Mouse (Mus musculus) lung, postnatal 4 days (tissue): ENCODE results near the gene 1700037H04Rik.
"Not testable (repeated sequence)": the region's sequence is repeated elsewhere in the genome, so short reads cannot be mapped to it uniquely, and the experiment has no call there.

Source experiments
- DNase-seq, 2 experiments: peaks; one replicate each; pipeline ENCODE4 v3.0.0; 2021

The 1700037H04Rik gene

DNA sequence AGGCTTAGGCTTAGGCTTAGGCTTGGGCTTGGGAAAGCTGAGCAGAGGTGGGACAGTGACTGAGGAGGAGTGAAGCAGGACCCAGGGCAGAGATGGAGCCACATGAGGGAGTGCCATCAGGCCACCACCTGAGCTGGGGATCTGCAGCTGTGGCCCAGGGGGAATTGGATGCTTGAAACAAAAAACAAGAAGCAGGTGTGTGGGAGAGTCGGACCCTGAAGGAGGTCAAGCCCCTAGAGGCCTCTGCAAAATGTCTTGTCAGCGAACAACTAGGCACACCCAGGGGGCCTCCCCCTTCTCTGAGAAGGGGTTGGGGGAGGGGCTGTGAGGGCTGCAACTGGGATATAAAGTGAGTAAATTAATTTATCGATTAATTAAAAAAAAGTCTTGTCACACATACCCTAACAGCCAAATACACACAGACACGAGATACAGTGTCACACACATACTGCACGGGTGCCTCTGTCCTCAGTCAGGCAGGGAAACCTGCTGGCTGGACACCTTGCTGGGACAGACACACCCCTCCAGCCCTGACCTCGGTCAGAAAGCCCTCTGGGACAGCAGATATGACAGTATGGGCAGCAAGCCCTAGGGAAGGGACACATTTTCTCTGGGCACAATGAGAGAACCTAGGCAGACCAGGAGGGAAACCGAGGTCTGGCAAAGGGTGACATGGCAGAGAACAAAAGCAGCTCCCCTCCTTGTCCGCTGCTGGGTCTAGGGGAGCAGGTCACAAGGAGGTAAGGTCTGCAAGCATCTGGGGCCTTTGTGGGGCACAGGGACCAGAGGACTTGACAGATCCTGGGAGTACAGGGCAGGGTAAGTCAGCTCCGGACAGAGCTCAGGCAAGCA is 33.7 kb downstream of the 1700037H04Rik start:
- DNase-seq, result peak in 1 of 2 experiments; percentile 20

DNA sequence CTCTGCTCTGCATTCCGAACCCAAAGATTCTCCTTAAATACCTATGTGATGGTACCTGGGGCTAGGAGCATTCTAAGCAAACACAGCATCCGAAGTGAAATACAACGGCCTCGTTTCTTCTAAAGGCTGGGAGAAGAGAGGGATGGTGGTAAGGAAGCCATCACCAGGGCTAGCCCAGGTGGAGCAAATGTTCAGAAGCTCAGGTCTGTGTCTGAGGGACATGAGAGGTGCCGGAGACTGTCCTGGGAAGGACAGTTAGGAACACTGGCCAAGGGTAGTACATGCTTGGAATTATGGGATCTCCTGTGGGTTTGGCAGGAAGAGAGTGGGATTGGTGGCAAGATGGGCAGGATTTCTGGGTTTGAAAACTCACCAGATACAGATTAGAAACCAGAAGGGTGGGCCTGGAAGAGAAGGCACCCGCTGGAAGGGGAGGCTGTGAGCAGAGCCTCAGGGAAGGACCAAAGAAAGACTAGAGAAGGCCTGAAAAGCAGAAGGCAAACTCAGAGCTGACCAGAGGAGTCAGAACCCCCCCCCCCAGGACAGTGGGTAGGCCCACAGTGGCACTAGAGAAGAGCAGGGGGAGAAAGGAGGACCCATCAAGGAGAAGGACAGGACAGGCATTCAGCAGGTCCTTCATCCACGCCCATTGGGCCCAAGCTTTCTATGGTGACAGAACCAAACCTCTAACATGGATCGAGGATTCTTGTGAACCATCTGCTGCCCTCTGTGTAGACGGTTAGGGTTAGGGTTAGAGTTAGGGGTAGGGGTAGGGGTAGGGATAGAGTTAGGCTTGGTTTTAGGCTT is 34.5 kb downstream of the 1700037H04Rik start:
- no peak for DNase-seq

DNA sequence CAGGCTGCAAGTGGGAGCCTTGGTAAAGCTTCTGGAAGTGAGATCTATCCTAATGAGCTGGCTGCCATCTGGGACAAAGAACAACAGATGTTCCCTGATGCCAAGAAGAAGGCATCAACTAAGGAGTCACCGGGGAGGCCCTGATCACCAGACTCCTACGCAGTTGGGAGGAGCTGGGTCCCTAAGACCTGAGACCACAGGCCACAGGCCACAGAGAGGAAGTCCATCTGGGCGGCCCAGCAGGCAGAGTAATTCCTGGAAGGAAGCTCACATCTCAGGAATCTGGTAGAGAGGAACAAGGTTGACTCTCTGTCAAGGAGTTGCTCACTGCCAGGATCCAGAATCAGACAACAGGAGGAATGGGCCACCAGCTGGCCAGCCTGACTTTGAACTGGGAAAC is 35.7 kb downstream of the 1700037H04Rik start:
- peak in 1 of 2 experiments; percentile 56 for DNase-seq

DNA sequence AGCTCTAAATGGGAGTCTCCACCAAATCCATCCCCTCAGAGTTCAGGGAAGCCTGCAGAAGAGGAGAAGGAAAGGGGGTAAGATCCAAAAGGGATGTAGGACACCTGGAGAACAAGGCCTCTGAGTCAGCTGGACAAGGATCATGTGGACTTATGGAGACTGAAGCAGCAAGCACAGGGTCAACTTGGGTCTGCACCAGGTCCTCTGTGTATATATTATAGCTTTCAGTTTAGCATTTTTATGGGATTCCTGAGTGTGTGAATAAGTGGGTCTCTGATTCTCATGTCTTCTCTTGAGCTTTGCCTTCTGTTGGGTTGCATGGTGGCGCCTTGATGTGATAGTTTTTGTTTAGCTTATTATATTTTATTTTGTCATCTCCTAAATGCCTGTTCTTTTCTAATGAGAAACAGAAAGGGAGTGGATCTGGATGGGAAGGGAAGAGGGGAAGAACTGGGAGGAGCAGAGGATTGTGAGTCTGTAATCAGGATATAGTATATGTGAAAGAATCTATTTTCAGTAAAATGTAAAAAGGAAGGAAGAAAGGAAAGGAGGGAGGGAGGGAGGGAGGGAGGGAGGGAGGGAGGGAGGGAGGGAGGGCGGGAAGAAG is 40.8 kb downstream of the 1700037H04Rik start:
- DNase-seq, result peak in 1 of 2 experiments; percentile 2

DNA sequence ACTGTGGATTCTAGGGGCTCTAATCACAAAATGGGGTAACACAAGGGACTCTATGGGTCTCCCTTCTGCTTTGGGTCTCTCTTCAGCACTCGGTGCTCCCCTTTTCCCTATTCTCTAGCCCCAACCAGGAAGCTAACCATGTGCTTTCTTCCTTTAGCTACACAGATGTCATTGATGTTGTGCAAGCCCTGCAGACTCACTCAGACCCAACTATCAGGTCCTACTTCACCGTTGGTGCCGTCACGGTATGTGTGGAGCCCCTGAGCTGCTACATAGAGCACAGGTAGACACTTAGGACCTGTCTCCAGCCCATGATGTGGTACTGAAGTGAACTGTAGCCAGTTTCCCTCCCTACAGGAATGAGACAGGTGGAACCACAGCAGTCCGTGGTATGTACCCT is 53.9 kb downstream of the 1700037H04Rik start:
- DNase-seq, result peak in 1 of 2 experiments; percentile 3

DNA sequence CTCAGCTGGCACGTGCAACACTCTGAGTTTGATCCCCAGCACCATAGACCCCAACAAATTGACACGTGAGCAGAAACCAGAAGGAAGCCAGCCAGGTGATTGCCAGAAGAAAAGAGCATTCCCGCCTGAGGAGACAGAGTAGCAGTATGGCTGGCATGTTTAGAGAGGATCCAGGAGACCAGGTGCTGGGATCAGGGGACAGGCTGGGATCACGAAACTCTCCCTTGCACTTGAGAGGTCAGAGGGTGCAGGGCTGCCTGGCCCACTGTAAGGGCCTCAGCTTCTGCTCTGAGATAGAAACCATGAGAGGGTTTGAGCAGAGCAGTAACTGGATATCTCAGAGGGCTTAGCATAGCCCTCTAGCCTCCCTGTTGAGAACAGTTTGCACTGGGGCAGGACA is 54.8 kb downstream of the 1700037H04Rik start:
- not testable (repeated sequence) for DNase-seq

DNA sequence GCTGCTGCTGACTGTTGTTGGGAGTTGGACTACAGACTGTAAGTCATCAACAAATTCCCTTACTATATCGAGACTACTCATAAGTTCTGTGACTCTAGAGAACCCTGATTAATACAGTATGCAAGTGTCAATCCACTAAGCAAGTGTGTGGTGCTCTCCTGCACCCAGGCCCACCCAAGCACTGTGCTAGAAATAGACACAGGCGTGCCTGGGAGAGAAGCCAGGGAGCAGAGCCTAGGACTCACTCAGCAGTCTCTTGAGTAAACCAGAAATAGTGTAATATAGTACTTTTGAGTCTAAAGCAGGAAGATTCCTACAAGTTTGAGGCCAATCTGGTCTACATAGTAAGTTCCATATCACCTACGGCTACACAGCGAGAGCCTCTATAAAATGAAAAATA is 55.9 kb downstream of the 1700037H04Rik start:
- peak in 1 of 2 experiments; percentile 2 for DNase-seq

DNA sequence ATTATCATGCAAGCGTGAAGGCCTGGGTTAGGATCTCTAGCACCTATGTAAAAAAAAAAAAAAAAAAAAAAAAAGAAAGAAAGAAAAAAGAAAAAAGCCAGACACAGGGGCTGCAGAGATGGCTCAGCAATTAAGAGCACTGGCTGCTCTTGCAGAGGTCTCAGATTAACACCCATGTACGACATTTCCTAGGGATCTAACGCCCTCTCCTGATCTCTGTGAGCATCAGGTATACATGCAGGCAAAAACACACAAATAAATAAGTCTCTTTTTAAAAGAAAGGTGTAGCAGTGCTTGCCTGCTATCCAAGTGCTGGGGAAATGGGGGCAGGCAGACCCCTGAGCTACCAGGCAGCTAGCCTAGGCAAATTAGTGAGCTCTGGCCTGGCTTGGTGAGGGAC is 58.4 kb downstream of the 1700037H04Rik start:
- DNase-seq, result no peak

DNA sequence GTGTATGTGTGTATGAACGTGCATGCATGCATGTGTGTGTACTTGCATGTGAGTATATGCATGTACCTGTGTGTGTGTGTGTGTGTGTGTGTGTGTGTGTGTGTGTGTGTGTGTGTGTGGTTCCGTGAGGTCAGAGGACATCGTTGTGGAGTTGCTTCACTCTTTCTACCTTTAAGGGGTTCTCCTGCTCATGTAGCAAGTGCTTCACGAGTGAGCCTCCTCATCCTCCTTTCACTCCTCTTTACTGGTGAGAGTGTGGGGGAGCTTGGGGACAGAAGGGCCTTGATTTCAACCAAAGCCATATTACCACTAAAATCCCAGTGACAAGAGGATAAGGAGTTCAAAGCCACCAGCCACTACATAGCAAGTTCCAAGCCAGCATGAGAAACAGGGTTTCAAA is 62.8 kb downstream of the 1700037H04Rik start:
- DNase-seq, result peak in 1 of 2 experiments; percentile 3
